In the genomic region with DNA sequence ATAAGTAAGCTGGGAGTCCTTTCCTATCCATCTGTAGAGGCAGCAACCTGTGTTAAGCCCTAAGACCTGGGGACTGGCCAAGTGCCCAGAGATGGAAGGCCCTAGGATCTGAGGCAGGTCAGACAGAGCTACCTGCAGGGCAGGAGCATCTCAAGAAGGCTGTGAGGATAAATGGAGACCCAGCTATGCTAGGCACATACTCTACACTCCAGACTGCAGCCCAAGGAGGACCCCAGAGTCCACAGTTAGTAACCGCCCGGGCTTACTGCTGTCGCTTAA, we compare ENCODE assay signal across 8 mouse cellular contexts. TPM values are rescaled to one million over a fixed set of nuclear protein-coding genes. Genes with fewer than 3 reads are reported as not detected.
DNase-seq lines count a peak whose midpoint lies in the region; ATAC-seq and TF ChIP-seq lines count a peak whose summit lies in the region.

No protein-coding gene starts in this region.

- no peaks in the 10 kb centered on the region for H3K27me3 ChIP-seq in liver, embryonic 11.5 days (replicated peaks; ENCODE audit: control insufficient read depth, insufficient read depth, low read length)
- H3K27me3 ChIP-seq in liver, postnatal 0 days (ENCODE audit: insufficient read depth, low read length), result no peaks in the 10 kb centered on the region
- H3K27me3 ChIP-seq in forebrain, embryonic 14.5 days (replicated peaks; ENCODE audit: control insufficient read depth, insufficient read depth, low read length), result no peaks in the 10 kb centered on the region
- no peaks in the 10 kb centered on the region for H3K27me3 ChIP-seq in intestine, embryonic 14.5 days (replicated peaks; ENCODE audit: control insufficient read depth, insufficient read depth, low read length)
- no peaks in the 10 kb centered on the region for H3K27me3 ChIP-seq in neural tube, embryonic 12.5 days (replicated peaks)

- WGBS in liver, embryonic 11.5 days, result 85% methylated on average over 3 of the region's 3 CpGs
- WGBS in liver, postnatal 0 days (ENCODE audit: insufficient replicate concordance), result 82% methylated on average over 3 of the region's 3 CpGs
- 72% methylated on average over 3 of the region's 3 CpGs for WGBS in forebrain, embryonic 14.5 days
- WGBS in intestine, embryonic 14.5 days, result 89% methylated on average over 3 of the region's 3 CpGs
- 82% methylated on average over 3 of the region's 3 CpGs for WGBS in neural tube, embryonic 12.5 days

- H3K9me3 ChIP-seq in liver, embryonic 11.5 days (ENCODE audit: control insufficient read depth, low read length), result no peaks in the 10 kb centered on the region
- no peaks in the 10 kb centered on the region for H3K9me3 ChIP-seq in liver, postnatal 0 days (ENCODE audit: low read length)
- no peaks in the 10 kb centered on the region for H3K9me3 ChIP-seq in forebrain, embryonic 14.5 days (replicated peaks; ENCODE audit: control insufficient read depth, low read length)
- no peaks in the 10 kb centered on the region for H3K9me3 ChIP-seq in intestine, embryonic 14.5 days (ENCODE audit: control insufficient read depth, low read length)
- H3K9me3 ChIP-seq in neural tube, embryonic 12.5 days, result no peaks in the 10 kb centered on the region

- ATAC-seq in liver, embryonic 11.5 days (replicated peaks; ENCODE audit: low FRiP score), result no peak
- ATAC-seq in liver, postnatal 0 days, result no peak
- no peak for ATAC-seq in forebrain, embryonic 14.5 days
- ATAC-seq in intestine, embryonic 14.5 days (replicated peaks; ENCODE audit: low FRiP score, low TSS enrichment, low read depth), result no peak
- ATAC-seq in neural tube, embryonic 12.5 days (ENCODE audit: low FRiP score, low read depth), result no peak

- H3K4me2 ChIP-seq in liver, embryonic 11.5 days, result no peak overlapping the region
- no peak overlapping the region for H3K4me2 ChIP-seq in liver, postnatal 0 days (ENCODE audit: low read depth, low read length)
- H3K4me2 ChIP-seq in forebrain, embryonic 14.5 days (ENCODE audit: low read length), result peak overlapping the region; percentile 32; the same call in 1 of the 2 replicates
- peak overlapping the region; percentile 34 for H3K4me2 ChIP-seq in intestine, embryonic 14.5 days (ENCODE audit: low read length)
- H3K4me2 ChIP-seq in neural tube, embryonic 12.5 days (replicated peaks), result peak overlapping the region; percentile 39

- H3K4me1 ChIP-seq in liver, embryonic 11.5 days (replicated peaks; ENCODE audit: control insufficient read depth, insufficient read depth, low read length), result peaks cover 9% of the 10 kb centered on the region
- H3K4me1 ChIP-seq in liver, postnatal 0 days (ENCODE audit: insufficient read depth), result 0 out of 2 replicates have a peak, but pooled peaks cover 4% of the 10 kb centered on the region
- H3K4me1 ChIP-seq in forebrain, embryonic 14.5 days (ENCODE audit: control insufficient read depth, insufficient read depth, low read length), result peaks cover 51% of the 10 kb centered on the region
- H3K4me1 ChIP-seq in intestine, embryonic 14.5 days (replicated peaks; ENCODE audit: control insufficient read depth, insufficient read depth, low read length), result peaks cover 51% of the 10 kb centered on the region
- H3K4me1 ChIP-seq in neural tube, embryonic 12.5 days, result peaks cover 62% of the 10 kb centered on the region

- no peak for DNase-seq in liver, embryonic 11.5 days (ENCODE audit: low spot score)
- DNase-seq in liver, postnatal 0 days, result no peak
- no peak for DNase-seq in forebrain, embryonic 14.5 days (ENCODE audit: low spot score)
- DNase-seq in intestine, embryonic 14.5 days (ENCODE audit: low spot score), result no peak
- no peak for DNase-seq in testis, postnatal 14 days (ENCODE audit: low spot score)
- no peak for DNase-seq in right cerebral cortex, adult 18-20 months
- no peak for DNase-seq in layer of hippocampus, postnatal 14 days (ENCODE audit: low spot score in 2 of 2)

- TF ChIP-seq CTCF in liver, postnatal 0 days (IDR thresholded peaks at IDR 0.05; ENCODE audit: low read depth), result no peak

- H3K4me3 ChIP-seq in liver, embryonic 11.5 days (ENCODE audit: low read depth, low read length), result no peak overlapping the region
- H3K4me3 ChIP-seq in liver, postnatal 0 days (ENCODE audit: low read depth, low read length), result no peak overlapping the region
- H3K4me3 ChIP-seq in forebrain, embryonic 14.5 days (ENCODE audit: low read depth, low read length), result no peak overlapping the region
- H3K4me3 ChIP-seq in intestine, embryonic 14.5 days (ENCODE audit: low read depth, low read length), result no peak overlapping the region
- H3K4me3 ChIP-seq in neural tube, embryonic 12.5 days, result no peak overlapping the region

- peaks cover 63% of the 10 kb centered on the region for H3K36me3 ChIP-seq in liver, embryonic 11.5 days (ENCODE audit: control insufficient read depth, insufficient read depth, low read length)
- peaks cover 68% of the 10 kb centered on the region for H3K36me3 ChIP-seq in liver, postnatal 0 days (replicated peaks; ENCODE audit: insufficient read depth, low read length)
- H3K36me3 ChIP-seq in forebrain, embryonic 14.5 days (ENCODE audit: control insufficient read depth, insufficient read depth, low read length), result peaks cover 79% of the 10 kb centered on the region
- H3K36me3 ChIP-seq in intestine, embryonic 14.5 days (ENCODE audit: control insufficient read depth, insufficient read depth, low read length), result peaks cover 86% of the 10 kb centered on the region
- peaks cover 80% of the 10 kb centered on the region for H3K36me3 ChIP-seq in neural tube, embryonic 12.5 days

- TF ChIP-seq EP300 in liver, postnatal 0 days (IDR thresholded peaks at IDR 0.05; ENCODE audit: low read depth), result no peak

- no peak overlapping the region for H3K9ac ChIP-seq in liver, embryonic 11.5 days (ENCODE audit: low read depth, low read length)
- H3K9ac ChIP-seq in liver, postnatal 0 days (replicated peaks), result no peak overlapping the region
- H3K9ac ChIP-seq in forebrain, embryonic 14.5 days (ENCODE audit: low read length), result peak overlapping the region; percentile 40; the same call in 1 of the 2 replicates
- peak overlapping the region; percentile 34 for H3K9ac ChIP-seq in intestine, embryonic 14.5 days (ENCODE audit: low read length)
- H3K9ac ChIP-seq in neural tube, embryonic 12.5 days, result peak overlapping the region; percentile 23; the same call in 1 of the 2 replicates

- H3K27ac ChIP-seq in liver, embryonic 11.5 days (ENCODE audit: low read depth, low read length), result peak overlapping the region; percentile 62
- no peak overlapping the region for H3K27ac ChIP-seq in liver, postnatal 0 days (ENCODE audit: low read depth)
- H3K27ac ChIP-seq in forebrain, embryonic 14.5 days (ENCODE audit: low read depth, low read length), result peak overlapping the region; percentile 67
- peak overlapping the region; percentile 88 for H3K27ac ChIP-seq in intestine, embryonic 14.5 days (ENCODE audit: low read depth)
- H3K27ac ChIP-seq in neural tube, embryonic 12.5 days, result peak overlapping the region; percentile 46

RNA-seq across cellular contexts. Expression of a gene that starts 13.4 kb away (rescaled TPM):
- 54.9 and 62.9 TPM in 2 replicates for polyA plus RNA-seq in liver, embryonic 11.5 days (2014; fragmentation: Nextera tagmentation; extraction: Ambion mirVana)
- 26.7 and 29.3 TPM in 2 replicates for polyA plus RNA-seq in liver, postnatal 0 days (2015; fragmentation: Nextera tagmentation; extraction: Ambion mirVana)
- 61.7 and 65.4 TPM in 2 replicates for polyA plus RNA-seq in forebrain, embryonic 14.5 days (2014; fragmentation: Nextera tagmentation; extraction: Ambion mirVana)
- polyA plus RNA-seq in intestine, embryonic 14.5 days (2014; fragmentation: Nextera tagmentation; extraction: Ambion mirVana), result 56.2 and 58.8 TPM in 2 replicates
- 184 and 201 TPM in 2 replicates for polyA plus RNA-seq in neural tube, embryonic 12.5 days (2016; fragmentation: Nextera tagmentation; extraction: Ambion mirVana)
- total RNA-seq in layer of hippocampus, postnatal 14 days (2021), result 100 to 1,000 TPM; 153 to 158 TPM

RNA-seq across cellular contexts. Expression of a gene that starts 16.8 kb away (rescaled TPM):
- 216 and 222 TPM in 2 replicates for polyA plus RNA-seq in liver, embryonic 11.5 days (2014; fragmentation: Nextera tagmentation; extraction: Ambion mirVana)
- 55.6 and 62.2 TPM in 2 replicates for polyA plus RNA-seq in liver, postnatal 0 days (2015; fragmentation: Nextera tagmentation; extraction: Ambion mirVana)
- polyA plus RNA-seq in forebrain, embryonic 14.5 days (2014; fragmentation: Nextera tagmentation; extraction: Ambion mirVana), result 94.1 and 155 TPM in 2 replicates
- 315 and 324 TPM in 2 replicates for polyA plus RNA-seq in intestine, embryonic 14.5 days (2014; fragmentation: Nextera tagmentation; extraction: Ambion mirVana)
- polyA plus RNA-seq in neural tube, embryonic 12.5 days (2016; fragmentation: Nextera tagmentation; extraction: Ambion mirVana), result 108 and 130 TPM in 2 replicates
- 10 to 100 TPM; 21.6 to 23.4 TPM for total RNA-seq in layer of hippocampus, postnatal 14 days (2021)

RNA-seq across cellular contexts. Expression of a gene that starts 17.4 kb away (rescaled TPM):
- polyA plus RNA-seq in liver, embryonic 11.5 days (2014; fragmentation: Nextera tagmentation; extraction: Ambion mirVana), result 0.96 and 1.7 TPM in 2 replicates
- polyA plus RNA-seq in liver, postnatal 0 days (2015; fragmentation: Nextera tagmentation; extraction: Ambion mirVana), result 1.3 and 1.6 TPM in 2 replicates
- polyA plus RNA-seq in forebrain, embryonic 14.5 days (2014; fragmentation: Nextera tagmentation; extraction: Ambion mirVana), result 1.0 and 1.8 TPM in 2 replicates
- polyA plus RNA-seq in intestine, embryonic 14.5 days (2014; fragmentation: Nextera tagmentation; extraction: Ambion mirVana), result 9.4 and 9.8 TPM in 2 replicates
- polyA plus RNA-seq in neural tube, embryonic 12.5 days (2016; fragmentation: Nextera tagmentation; extraction: Ambion mirVana), result 4.0 and 5.4 TPM in 2 replicates
- total RNA-seq in layer of hippocampus, postnatal 14 days (2021), result under 1 TPM; 0.43 to 0.55 TPM

RNA-seq across cellular contexts. Expression of a gene that starts 41.4 kb away (rescaled TPM):
- 5.6 and 7.4 TPM in 2 replicates for polyA plus RNA-seq in liver, embryonic 11.5 days (2014; fragmentation: Nextera tagmentation; extraction: Ambion mirVana)
- 22.8 and 24.4 TPM in 2 replicates for polyA plus RNA-seq in liver, postnatal 0 days (2015; fragmentation: Nextera tagmentation; extraction: Ambion mirVana)
- polyA plus RNA-seq in forebrain, embryonic 14.5 days (2014; fragmentation: Nextera tagmentation; extraction: Ambion mirVana), result 2.0 and 2.1 TPM in 2 replicates
- 1.8 and 2.0 TPM in 2 replicates for polyA plus RNA-seq in intestine, embryonic 14.5 days (2014; fragmentation: Nextera tagmentation; extraction: Ambion mirVana)
- polyA plus RNA-seq in neural tube, embryonic 12.5 days (2016; fragmentation: Nextera tagmentation; extraction: Ambion mirVana), result 3.2 and 3.7 TPM in 2 replicates
- total RNA-seq in layer of hippocampus, postnatal 14 days (2021), result 1 to 10 TPM; 5.3 to 5.6 TPM

RNA-seq across cellular contexts. Expression of a gene that starts 59.0 kb away (rescaled TPM):
- 7.9 and 8.0 TPM in 2 replicates for polyA plus RNA-seq in liver, embryonic 11.5 days (2014; fragmentation: Nextera tagmentation; extraction: Ambion mirVana)
- polyA plus RNA-seq in liver, postnatal 0 days (2015; fragmentation: Nextera tagmentation; extraction: Ambion mirVana), result 4.0 and 4.8 TPM in 2 replicates
- polyA plus RNA-seq in forebrain, embryonic 14.5 days (2014; fragmentation: Nextera tagmentation; extraction: Ambion mirVana), result 10.3 and 15.7 TPM in 2 replicates
- polyA plus RNA-seq in intestine, embryonic 14.5 days (2014; fragmentation: Nextera tagmentation; extraction: Ambion mirVana), result 15.9 and 18.3 TPM in 2 replicates
- polyA plus RNA-seq in neural tube, embryonic 12.5 days (2016; fragmentation: Nextera tagmentation; extraction: Ambion mirVana), result 22.2 and 23.2 TPM in 2 replicates
- 100 to 1,000 TPM; 178 to 193 TPM for total RNA-seq in layer of hippocampus, postnatal 14 days (2021)

Comparison
In these comparisons a context has a peak if more than half of its experiments do, and no peak if none do; other contexts are left out.
1. H3K4me2 ChIP-seq: peak in forebrain, embryonic 14.5 days (single experiment), intestine, embryonic 14.5 days (single experiment) and neural tube, embryonic 12.5 days (single experiment); none in liver, embryonic 11.5 days (single experiment) and liver, postnatal 0 days (single experiment).
2. H3K9ac ChIP-seq: peak in forebrain, embryonic 14.5 days (single experiment), intestine, embryonic 14.5 days (single experiment) and neural tube, embryonic 12.5 days (single experiment); none in liver, embryonic 11.5 days (single experiment) and liver, postnatal 0 days (single experiment).